Mouse (Mus musculus) ovary, postnatal 36 days (tissue): ENCODE results near the gene Sult2a6.

Source experiments
- DNase-seq: peaks from one replicate; pipeline ENCODE4 v3.0.0; 2022; ENCODE audit warnings: low spot score, mixed read lengths

Gene Sult2a6

GRCm38 (mm10) chr7:14254770-14255169 lies at the start of gene Sult2a6:
Gene Sult2a6 (minus strand): TSS chr7:14254870.
- no peak for DNase-seq

GRCm38 (mm10) chr7:14215231-14215630 lies 39.4 kb downstream of the Sult2a6 start:
- no peak for DNase-seq

- DNase-seq, result no peak
Measured at GRCm38 (mm10) chr7:14203417-14203816, 51.3 kb downstream of the Sult2a6 start.

- DNase-seq, result no peak
Measured at GRCm38 (mm10) chr7:14202487-14202886, 52.2 kb downstream of the Sult2a6 start.
